Mouse (Mus musculus): ENCODE data around the gene Anxa6. TPM values are rescaled to one million over a fixed set of nuclear protein-coding genes. Genes with fewer than 3 reads are reported as not detected.

Anxa6 gene
- polyA plus RNA-seq (2012; rRNA removed), result 89.3 and 93.8 TPM in 2 replicates

DNA sequence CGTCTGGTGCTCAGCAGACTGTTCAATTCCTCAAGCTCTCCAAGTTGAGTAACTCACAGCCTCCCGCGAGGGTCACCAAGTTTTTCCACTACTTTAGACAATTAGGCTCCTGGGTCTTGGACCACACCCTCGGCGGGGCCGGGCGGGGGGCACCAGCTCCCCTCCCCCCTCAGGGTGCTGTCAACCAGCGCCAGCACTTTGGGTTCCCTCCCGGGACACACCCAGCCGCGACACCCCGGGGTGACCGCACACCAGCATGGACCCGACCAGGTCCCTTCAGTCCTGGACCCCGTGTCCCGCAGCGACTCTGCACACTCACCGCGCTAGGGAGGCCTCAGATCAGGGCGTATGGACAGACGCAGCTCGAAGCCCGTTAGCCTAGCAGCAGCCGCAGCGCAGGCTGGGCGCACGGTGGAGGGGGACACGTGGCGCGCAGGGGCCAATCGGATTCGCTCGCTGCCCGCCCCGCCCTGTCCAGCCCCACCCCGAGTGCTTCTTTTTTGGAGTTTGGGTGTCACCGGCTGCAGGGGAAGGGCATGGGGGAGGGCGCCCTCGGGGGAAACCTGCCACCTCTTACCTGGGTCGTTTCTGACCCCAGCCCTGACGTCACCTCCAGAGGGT is at the start of gene Anxa6:
Gene Anxa6, minus strand, starts transcription at position 406 of the 621 bp plus-strand sequence.
- TF ChIP-seq POLR2A (IDR thresholded peaks at IDR 0.05; ENCODE audit: extremely low read depth, insufficient read depth, low read length) (peak; percentile 90), CTCF (IDR thresholded peaks at IDR 0.05; ENCODE audit: extremely low read depth, insufficient read depth, low read length) (no peak)
- Histone ChIP-seq H3K27ac (ENCODE audit: insufficient read depth, low read length) (no peak within 1 kb of the TSS), H3K4me1 (ENCODE audit: control insufficient read depth, insufficient read depth, low read length) (peaks cover 5% of the 10 kb centered on the region; the same call in 1 of the 2 replicates), H3K4me3 (ENCODE audit: insufficient read depth, low read length) (peak within 1 kb of the TSS; percentile 70)

DNA sequence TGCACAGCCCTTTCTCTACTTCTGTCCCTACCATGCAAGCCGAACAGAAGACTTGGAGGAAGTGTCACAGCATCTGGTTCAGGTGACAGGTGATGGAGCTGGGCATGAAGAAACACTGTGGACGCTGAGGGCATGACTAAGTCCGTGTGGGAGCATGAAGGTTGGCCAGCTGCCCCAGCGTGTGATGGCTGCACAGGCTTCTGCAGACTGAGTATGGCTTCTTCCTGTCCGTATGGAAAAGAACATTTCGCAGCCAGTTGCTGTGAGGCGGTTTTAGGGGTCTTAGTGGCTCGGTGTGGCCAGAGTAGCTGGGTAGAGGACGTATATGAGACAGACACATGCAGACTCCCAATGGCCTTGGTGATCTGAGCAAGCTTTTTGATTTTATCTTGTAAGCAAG is 48.0 kb upstream of the Anxa6 start:
- no peaks in the 10 kb centered on the region for H3K4me1 ChIP-seq (ENCODE audit: control insufficient read depth, insufficient read depth, low read length)
- H3K4me3 ChIP-seq (ENCODE audit: insufficient read depth, low read length), result no peak overlapping the region
- no peak overlapping the region for H3K27ac ChIP-seq (ENCODE audit: insufficient read depth, low read length)
- TF ChIP-seq POLR2A (IDR thresholded peaks at IDR 0.05; ENCODE audit: extremely low read depth, insufficient read depth, low read length) (no peak), CTCF (IDR thresholded peaks at IDR 0.05; ENCODE audit: extremely low read depth, insufficient read depth, low read length) (no peak)

- TF ChIP-seq CTCF (IDR thresholded peaks at IDR 0.05; ENCODE audit: extremely low read depth, insufficient read depth, low read length) (no peak), POLR2A (IDR thresholded peaks at IDR 0.05; ENCODE audit: extremely low read depth, insufficient read depth, low read length) (no peak)
- Histone ChIP-seq H3K4me1 (ENCODE audit: control insufficient read depth, insufficient read depth, low read length) (no peaks in the 10 kb centered on the region), H3K4me3 (ENCODE audit: insufficient read depth, low read length) (no peak overlapping the region), H3K27ac (ENCODE audit: insufficient read depth, low read length) (no peak overlapping the region)
These were observed 45.9 kb upstream of the Anxa6 start for GRCm38 (mm10) chr11:55079180-55079579.

DNA sequence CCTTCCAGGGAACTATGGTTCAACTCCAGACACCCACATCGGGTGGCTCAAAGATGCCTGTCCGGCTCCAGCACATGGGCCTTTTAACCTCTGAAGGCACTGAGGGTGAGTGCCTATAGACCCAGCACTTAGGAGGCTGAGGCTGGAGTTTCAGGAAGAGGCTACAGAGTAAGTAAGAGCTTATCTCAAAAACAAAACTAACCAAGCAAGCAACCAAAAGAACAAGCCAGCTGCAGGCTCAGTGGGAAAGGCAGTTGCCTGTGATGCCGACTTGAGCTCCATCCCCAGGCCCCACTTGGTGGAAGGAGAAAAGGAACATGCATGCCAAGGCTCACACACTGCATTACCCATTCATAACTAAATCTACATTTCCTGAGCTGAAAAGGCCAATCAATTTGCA is 45.3 kb upstream of the Anxa6 start:
- TF ChIP-seq CTCF (IDR thresholded peaks at IDR 0.05; ENCODE audit: extremely low read depth, insufficient read depth, low read length) (no peak), POLR2A (IDR thresholded peaks at IDR 0.05; ENCODE audit: extremely low read depth, insufficient read depth, low read length) (no peak)
- no peak overlapping the region for H3K4me3 ChIP-seq (ENCODE audit: insufficient read depth, low read length)
- H3K4me1 ChIP-seq (ENCODE audit: control insufficient read depth, insufficient read depth, low read length), result no peaks in the 10 kb centered on the region
- no peak overlapping the region for H3K27ac ChIP-seq (ENCODE audit: insufficient read depth, low read length)

DNA sequence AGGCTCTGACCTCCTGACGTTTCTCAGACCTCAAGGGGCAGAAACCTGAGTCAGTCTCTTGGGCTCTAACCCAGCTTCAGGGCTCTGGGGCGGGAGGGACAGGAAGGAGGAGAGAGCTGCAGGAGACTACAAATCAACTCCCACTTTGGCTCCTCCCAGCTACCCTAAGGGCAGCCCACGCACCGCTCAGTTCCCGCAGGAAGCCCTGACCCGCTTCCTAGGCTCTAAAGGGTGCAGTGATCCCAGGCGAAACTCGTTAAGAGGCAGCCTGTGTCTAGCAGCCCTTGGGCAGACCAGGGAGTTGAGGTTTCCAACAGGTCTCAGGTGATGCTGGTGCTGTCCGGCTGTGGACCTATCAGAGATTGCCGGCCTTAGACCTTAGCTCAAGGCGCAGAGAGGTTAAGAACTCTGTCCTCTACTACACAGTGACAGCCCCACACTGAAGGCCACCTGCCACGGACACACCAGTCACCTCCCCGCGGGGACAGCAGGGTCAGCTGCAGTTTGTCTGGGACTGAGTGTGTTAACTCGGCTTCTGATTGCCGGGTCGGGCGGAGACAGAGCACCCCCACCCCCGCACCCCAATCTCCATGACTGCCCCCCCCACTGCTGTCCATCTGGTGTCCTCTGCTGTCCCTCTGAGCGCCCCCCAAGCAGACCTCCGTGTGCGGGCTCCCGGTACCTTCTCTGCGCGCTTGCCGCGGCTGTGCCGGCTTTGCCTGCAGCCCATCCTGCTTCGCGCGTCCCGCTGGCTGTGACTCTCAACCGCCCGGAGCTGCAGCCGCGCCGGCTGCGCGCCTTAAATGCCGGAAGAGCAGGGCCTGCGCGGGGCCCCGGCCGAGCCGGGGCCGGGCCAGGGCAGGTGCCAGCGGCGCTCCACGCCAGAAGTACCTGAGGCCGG is 44.3 kb upstream of the Anxa6 start, which contains the start of gene Ccdc69:
Gene Ccdc69, minus strand, starts transcription at position 801 of the 901 bp plus-strand sequence.
- Histone ChIP-seq H3K4me3 (ENCODE audit: insufficient read depth, low read length) (peak within 1 kb of the TSS; percentile 45), H3K4me1 (ENCODE audit: control insufficient read depth, insufficient read depth, low read length) (no peaks in the 10 kb centered on the region), H3K27ac (ENCODE audit: insufficient read depth, low read length) (no peak within 1 kb of the TSS)
- TF ChIP-seq CTCF (IDR thresholded peaks at IDR 0.05; ENCODE audit: extremely low read depth, insufficient read depth, low read length), result no peak
- no peak for TF ChIP-seq POLR2A (IDR thresholded peaks at IDR 0.05; ENCODE audit: extremely low read depth, insufficient read depth, low read length)

DNA sequence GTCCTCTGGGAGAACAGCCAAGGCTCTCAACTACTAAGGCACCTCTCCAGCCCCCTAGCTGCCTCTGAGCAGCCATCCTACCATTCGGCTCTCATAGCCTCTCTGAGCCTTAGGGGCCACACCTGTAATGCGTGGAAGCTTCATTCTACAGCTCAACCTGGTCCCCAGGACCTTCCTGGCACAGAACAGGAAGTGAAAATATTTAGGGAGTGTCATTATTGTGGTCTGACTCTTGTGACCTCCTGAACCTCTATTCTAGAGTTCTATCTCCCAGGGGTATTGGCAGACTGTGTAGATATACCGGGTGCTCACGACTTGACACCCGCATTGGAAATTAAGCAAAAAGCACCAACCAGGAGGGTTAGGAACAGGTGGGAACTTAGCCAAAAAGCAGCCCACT is 43.0 kb upstream of the Anxa6 start:
- Histone ChIP-seq H3K4me3 (ENCODE audit: insufficient read depth, low read length) (no peak overlapping the region), H3K4me1 (ENCODE audit: control insufficient read depth, insufficient read depth, low read length) (no peaks in the 10 kb centered on the region), H3K27ac (ENCODE audit: insufficient read depth, low read length) (no peak overlapping the region)
- TF ChIP-seq CTCF (IDR thresholded peaks at IDR 0.05; ENCODE audit: extremely low read depth, insufficient read depth, low read length), result no peak
- no peak for TF ChIP-seq POLR2A (IDR thresholded peaks at IDR 0.05; ENCODE audit: extremely low read depth, insufficient read depth, low read length)

DNA sequence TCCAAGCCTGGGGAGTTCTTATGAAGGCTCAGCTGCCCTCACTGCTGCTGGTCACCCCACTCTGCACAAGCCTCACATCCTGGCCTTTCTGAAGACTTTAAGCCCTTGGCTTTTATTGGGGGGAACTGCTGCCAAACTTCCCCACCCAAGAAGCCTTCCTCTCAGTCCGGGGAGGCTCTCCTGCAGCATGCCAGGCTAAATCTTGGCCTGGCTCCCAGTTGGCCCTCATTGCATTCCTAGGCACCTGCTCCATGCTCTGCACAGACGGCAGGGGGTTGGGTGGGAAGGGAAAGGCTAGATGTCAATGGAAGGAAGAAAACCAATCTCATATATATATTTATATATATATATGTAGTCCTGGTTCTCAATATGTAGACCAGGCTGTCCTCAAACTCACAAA is 42.4 kb upstream of the Anxa6 start:
- H3K27ac ChIP-seq (ENCODE audit: insufficient read depth, low read length), result no peak overlapping the region
- H3K4me1 ChIP-seq (ENCODE audit: control insufficient read depth, insufficient read depth, low read length), result no peaks in the 10 kb centered on the region
- no peak for TF ChIP-seq CTCF (IDR thresholded peaks at IDR 0.05; ENCODE audit: extremely low read depth, insufficient read depth, low read length)
- TF ChIP-seq POLR2A (IDR thresholded peaks at IDR 0.05; ENCODE audit: extremely low read depth, insufficient read depth, low read length), result no peak
- no peak overlapping the region for H3K4me3 ChIP-seq (ENCODE audit: insufficient read depth, low read length)

GRCm38 (mm10) chr11:55073191-55073590 is 39.9 kb upstream of the Anxa6 start:
- no peak for TF ChIP-seq CTCF (IDR thresholded peaks at IDR 0.05; ENCODE audit: extremely low read depth, insufficient read depth, low read length)
- TF ChIP-seq POLR2A (IDR thresholded peaks at IDR 0.05; ENCODE audit: extremely low read depth, insufficient read depth, low read length), result no peak
- no peaks in the 10 kb centered on the region for H3K4me1 ChIP-seq (ENCODE audit: control insufficient read depth, insufficient read depth, low read length)
- no peak overlapping the region for H3K4me3 ChIP-seq (ENCODE audit: insufficient read depth, low read length)
- no peak overlapping the region for H3K27ac ChIP-seq (ENCODE audit: insufficient read depth, low read length)

DNA sequence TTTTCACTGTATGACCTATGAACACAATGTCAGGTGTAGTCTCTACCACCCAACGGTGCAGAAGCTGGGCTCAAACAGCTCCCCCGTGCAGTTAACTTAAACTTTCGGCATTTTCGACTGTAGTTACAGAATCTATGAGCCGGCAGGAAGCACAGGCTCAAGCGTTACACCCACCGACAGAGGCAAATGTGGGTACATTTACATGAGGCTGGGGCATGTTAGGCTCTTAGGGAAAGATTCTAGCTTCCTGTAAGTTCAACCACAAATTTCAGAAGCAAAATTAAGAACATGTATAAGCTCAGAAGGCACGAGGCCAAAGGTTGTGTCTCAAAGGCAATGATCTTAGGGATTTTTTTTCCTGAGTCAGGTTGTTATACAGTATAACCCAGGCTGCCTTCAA is 39.2 kb upstream of the Anxa6 start:
- no peak overlapping the region for H3K4me3 ChIP-seq (ENCODE audit: insufficient read depth, low read length)
- no peak overlapping the region for H3K27ac ChIP-seq (ENCODE audit: insufficient read depth, low read length)
- TF ChIP-seq CTCF (IDR thresholded peaks at IDR 0.05; ENCODE audit: extremely low read depth, insufficient read depth, low read length) (no peak), POLR2A (IDR thresholded peaks at IDR 0.05; ENCODE audit: extremely low read depth, insufficient read depth, low read length) (no peak)
- no peaks in the 10 kb centered on the region for H3K4me1 ChIP-seq (ENCODE audit: control insufficient read depth, insufficient read depth, low read length)
